ENCODE assay signal across 27 mouse cellular contexts in the genomic region with DNA sequence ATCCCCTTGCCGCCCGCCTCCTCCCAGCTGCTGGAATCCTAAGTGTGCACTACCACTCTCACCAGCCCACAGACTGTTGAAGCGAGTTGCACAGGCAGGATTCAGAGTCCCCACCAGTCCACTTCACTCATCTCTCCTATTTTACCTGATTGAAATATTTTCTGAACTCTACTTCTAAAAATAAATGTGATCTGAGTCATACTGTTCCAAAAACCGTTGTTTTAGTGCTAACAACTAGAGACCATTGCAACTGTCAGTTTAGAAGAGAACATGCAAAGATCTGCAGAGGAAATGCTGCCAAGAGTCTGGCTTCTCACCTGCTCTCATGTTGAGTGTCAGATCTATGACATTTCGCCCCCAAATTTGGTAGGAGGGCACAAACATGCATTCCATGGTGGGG.
DNase-seq lines count a peak whose midpoint lies in the region; ATAC-seq and TF ChIP-seq lines count a peak whose summit lies in the region.
"Had no signal": no experiment of that assay in that cellular context is flagged by ENCODE, and none has a peak within 500 bp of the region (broad histone marks: within the 10 kb centered on the region; RNA-seq: fewer than 3 reads in every experiment).

No protein-coding gene starts in this region.

- DNase-seq in layer of hippocampus, adult 2 months (ENCODE audit: low spot score in 2 of 2) = no peak
- no peak for DNase-seq in layer of hippocampus, postnatal 10 days (ENCODE audit: low spot score in 2 of 2)
- no peak for DNase-seq in thymus, adult 2 months
- no peak for DNase-seq in thymus, postnatal 14 days
- DNase-seq in brain, adult 2 months (ENCODE audit: low read depth, low spot score) = peak; percentile 59
- DNase-seq: adrenal gland, adult 8-10 months; adrenal gland, postnatal 25 days; cerebellum, adult 18-20 months; cerebellum, adult 9-10 months; cerebellum, postnatal 14 days; forebrain, postnatal 0 days; gastrocnemius, postnatal 10 days; gastrocnemius, postnatal 36 days; heart, postnatal 10 days; heart, postnatal 36 days had no signal

- peaks cover 32% of the 10 kb centered on the region for H3K4me1 ChIP-seq in thymus, adult 2 months (replicated peaks; ENCODE audit: control insufficient read depth, insufficient read depth, low read length)
- no peaks in the 10 kb centered on the region for H3K4me1 ChIP-seq in hindbrain, embryonic 16.5 days (ENCODE audit: control insufficient read depth, insufficient read depth, low read depth, low read length)
- H3K4me1 ChIP-seq: embryonic facial prominence, embryonic 12.5 days; embryonic facial prominence, embryonic 15.5 days; hindbrain, embryonic 10.5 days; hindbrain, embryonic 13.5 days had no signal

- H3K9me3 ChIP-seq in hindbrain, embryonic 16.5 days (ENCODE audit: control insufficient read depth, low read length) = no peaks in the 10 kb centered on the region
- H3K9me3 ChIP-seq: embryonic facial prominence, embryonic 12.5 days; embryonic facial prominence, embryonic 15.5 days; heart, embryonic 12.5 days; heart, embryonic 15.5 days; hindbrain, embryonic 10.5 days; hindbrain, embryonic 13.5 days had no signal

- peak overlapping the region; percentile 83 for H3K27ac ChIP-seq in layer of hippocampus, adult 2 months
- peak overlapping the region; percentile 70 for H3K27ac ChIP-seq in thymus, adult 2 months (ENCODE audit: control insufficient read depth, insufficient read depth, low read length)
- no peak overlapping the region for H3K27ac ChIP-seq in hindbrain, embryonic 16.5 days (ENCODE audit: low read depth, low read length)
- H3K27ac ChIP-seq: embryonic facial prominence, embryonic 12.5 days; embryonic facial prominence, embryonic 15.5 days; heart, embryonic 15.5 days; hindbrain, embryonic 10.5 days; hindbrain, embryonic 13.5 days; hindbrain, postnatal 0 days had no signal

- TF ChIP-seq POLR2A in thymus, adult 2 months (IDR thresholded peaks at IDR 0.05; ENCODE audit: control insufficient read depth, extremely low read depth, insufficient read depth, low read length, poor library complexity) = no peak

- H3K36me3 ChIP-seq in thymus, adult 2 months (ENCODE audit: control insufficient read depth, insufficient read depth, low read length) = no peaks in the 10 kb centered on the region
- peaks cover 8% of the 10 kb centered on the region for H3K36me3 ChIP-seq in hindbrain, embryonic 16.5 days (ENCODE audit: control insufficient read depth, insufficient read depth, low read length)

- ATAC-seq in hindbrain, embryonic 16.5 days = no peak
- ATAC-seq: activated CD4-positive, CD25-positive, alpha-beta regulatory T cell, adult 4 months; CD4-positive, CD25-positive, alpha-beta regulatory T cell, adult 4 months; forebrain, embryonic 14.5 days; forebrain, postnatal 0 days; hindbrain, postnatal 0 days; inflammation-experienced regulatory T-cells, adult 6 months had no signal

- H3K4me3 ChIP-seq in layer of hippocampus, adult 2 months = no peak overlapping the region
- no peak overlapping the region for H3K4me3 ChIP-seq in thymus, adult 2 months (ENCODE audit: control insufficient read depth, insufficient read depth, low read length)
- H3K4me3 ChIP-seq in hindbrain, embryonic 16.5 days (ENCODE audit: low read length) = no peak overlapping the region
- H3K4me3 ChIP-seq: embryonic facial prominence, embryonic 12.5 days; embryonic facial prominence, embryonic 15.5 days; heart, embryonic 12.5 days; heart, embryonic 15.5 days; hindbrain, embryonic 10.5 days; hindbrain, embryonic 13.5 days had no signal

- H3K9ac ChIP-seq in hindbrain, embryonic 16.5 days (ENCODE audit: low read depth, low read length) = no peak overlapping the region
- H3K9ac ChIP-seq: embryonic facial prominence, embryonic 12.5 days; embryonic facial prominence, embryonic 15.5 days; forebrain, postnatal 0 days; heart, embryonic 12.5 days; heart, embryonic 15.5 days; hindbrain, embryonic 13.5 days had no signal

- H3K27me3 ChIP-seq in thymus, adult 2 months (ENCODE audit: control insufficient read depth, insufficient read depth, low read length) = no peaks in the 10 kb centered on the region
- no peaks in the 10 kb centered on the region for H3K27me3 ChIP-seq in hindbrain, embryonic 16.5 days (replicated peaks; ENCODE audit: control insufficient read depth, insufficient read depth, low read length)
- H3K27me3 ChIP-seq: embryonic facial prominence, embryonic 12.5 days; embryonic facial prominence, embryonic 15.5 days; heart, embryonic 12.5 days; heart, embryonic 15.5 days; hindbrain, embryonic 13.5 days had no signal

- TF ChIP-seq CTCF in layer of hippocampus, adult 2 months (conservative IDR thresholded peaks at IDR 0.05) = no peak
- no peak for TF ChIP-seq CTCF in thymus, adult 2 months (IDR thresholded peaks at IDR 0.05; ENCODE audit: borderline replicate concordance, control insufficient read depth, extremely low read depth, insufficient read depth, low read length, poor library complexity)

- 68% methylated on average over 5 of the region's 5 CpGs for WGBS in thymus, adult 2 months
- WGBS in hindbrain, embryonic 16.5 days = 91% methylated on average over 5 of the region's 5 CpGs

- no peak overlapping the region for H3K4me2 ChIP-seq in hindbrain, embryonic 16.5 days (ENCODE audit: low read length)
- H3K4me2 ChIP-seq: embryonic facial prominence, embryonic 12.5 days; embryonic facial prominence, embryonic 15.5 days; heart, embryonic 12.5 days; heart, embryonic 15.5 days; hindbrain, embryonic 13.5 days had no signal
